Mouse (Mus musculus) embryonic facial prominence, embryonic 14.5 days (tissue): ENCODE data around the gene Mpp3. TPM values are rescaled to one million over a fixed set of nuclear protein-coding genes. Genes with fewer than 3 reads are reported as not detected.

Experiments used
- ATAC-seq: fragments of 200-750 bp; cut with Nextera tagmentation; 2 replicates; pipeline ENCODE4 v1.8.0; 2017; ENCODE audit warnings: low read depth, moderate number of reproducible peaks, moderate TSS enrichment
- DNase-seq: peaks from one replicate; pipeline ENCODE4 v3.0.0-alpha.2; 2015; ENCODE audit warnings: low spot score
- H3K27ac ChIP-seq: fragments of 300-500 bp; sonication (generic); replicated peaks from 2 replicates; pipeline ENCODE4 v1.5.1; 2014; ENCODE audit warnings: low read depth, mild to moderate bottlenecking, low read length, moderate library complexity
- H3K27me3 ChIP-seq: fragments of 300-500 bp; sonication (generic); replicated peaks from 2 replicates; pipeline ENCODE4 v1.6.1; 2014; ENCODE audit warnings: low read length; ENCODE audit not compliant: control insufficient read depth, insufficient read depth
- H3K36me3 ChIP-seq: fragments of 300-500 bp; sonication (generic); 2 replicates; pipeline ENCODE4 v1.6.1; 2014; ENCODE audit warnings: low read length, mixed read lengths; ENCODE audit not compliant: control insufficient read depth, insufficient read depth
- H3K4me1 ChIP-seq: fragments of 300-500 bp; sonication (generic); 2 replicates; pipeline ENCODE4 v1.6.1; 2014; ENCODE audit warnings: antibody characterized with exemption, low read length; ENCODE audit not compliant: control insufficient read depth, insufficient read depth
- H3K4me2 ChIP-seq: fragments of 300-500 bp; sonication (generic); 2 replicates; pipeline ENCODE4 v1.6.1; 2014; ENCODE audit warnings: low read depth, mild to moderate bottlenecking, low read length, moderate library complexity, mixed read lengths
- H3K4me3 ChIP-seq: fragments of 300-500 bp; sonication (generic); 2 replicates; pipeline ENCODE4 v1.5.1; 2014; ENCODE audit warnings: low read depth, mild to moderate bottlenecking, low read length
- H3K9ac ChIP-seq: fragments of 300-500 bp; sonication (generic); 2 replicates; pipeline ENCODE4 v1.6.1; 2014; ENCODE audit warnings: low read depth, mild to moderate bottlenecking, low read length, moderate library complexity, mixed read lengths
- H3K9me3 ChIP-seq: fragments of 300-500 bp; sonication (generic); 2 replicates; pipeline ENCODE4 v1.6.1; 2016; ENCODE audit warnings: low read length; ENCODE audit not compliant: control insufficient read depth
- WGBS: fragments of 180-500 bp; shearing (Covaris S2); extraction: QIAGEN DNeasy Blood & Tissue Kit; methylation state at CpG from one replicate; pipeline ENCODE4 v1.1.7; 2014; 5-methylcytosine and 5-hydroxymethylcytosine counted together
- polyA plus RNA-seq: library from polyadenylated mRNA; unstranded; fragments of >200 nt; fragmentation: Nextera tagmentation; extraction: Ambion mirVana; gene quantifications from 2 replicates; pipeline ENCODE4 v1.2.1, GENCODE M21; 2014

Gene Mpp3
- polyA plus RNA-seq, 1 experiment from 2014 or later = 6.3 TPM

DNA sequence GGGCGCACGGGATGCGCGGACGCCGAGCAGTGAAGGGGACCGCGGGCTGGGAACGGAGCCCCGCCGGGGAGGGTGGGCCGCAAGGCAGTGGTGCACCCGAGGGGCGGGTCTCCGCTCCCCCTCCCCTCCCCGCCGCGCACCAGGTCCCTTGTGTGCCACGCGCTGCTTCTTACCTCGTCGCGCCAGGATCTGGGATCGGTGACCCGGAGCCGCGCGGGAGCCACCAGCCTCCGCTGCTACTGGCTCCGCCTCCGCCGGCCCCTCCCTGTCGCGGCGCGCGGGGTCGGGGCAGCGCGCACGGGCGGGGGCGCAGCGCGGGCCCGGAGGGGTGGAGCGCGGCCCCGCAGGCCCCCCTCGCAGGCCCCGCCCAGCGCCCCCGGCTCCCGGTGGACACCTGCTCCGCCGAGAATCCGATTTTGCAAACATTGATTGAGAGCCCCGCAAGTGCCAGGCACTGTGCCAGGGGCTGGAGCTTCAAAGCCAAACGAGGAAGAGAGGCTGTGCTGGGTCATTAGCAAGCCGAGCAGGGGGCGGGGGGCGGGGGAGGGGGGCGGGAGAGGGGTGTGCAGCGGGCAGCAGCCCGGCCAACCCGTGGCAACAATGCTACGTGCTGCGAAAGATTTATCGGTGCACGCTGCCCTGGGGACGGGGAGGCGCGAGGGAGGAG lies 1.4 kb downstream of the Mpp3 start:
- ATAC-seq (peak; percentile 90), DNase-seq (peak; percentile 89)
- Histone ChIP-seq H3K4me2 (peak overlapping the region; percentile 93), H3K4me3 (peak overlapping the region; percentile 68), H3K9ac (peak overlapping the region; percentile 67), H3K27ac (peak overlapping the region; percentile 58; the same call in 1 of the 2 replicates), H3K27me3 (no peaks in the 10 kb centered on the region), H3K4me1 (0 out of 2 replicates have a peak, but pooled peaks cover 4% of the 10 kb centered on the region), H3K36me3 (no peaks in the 10 kb centered on the region), H3K9me3 (no peaks in the 10 kb centered on the region)
- WGBS = 1% methylated on average over 25 of the region's 73 CpGs

DNA sequence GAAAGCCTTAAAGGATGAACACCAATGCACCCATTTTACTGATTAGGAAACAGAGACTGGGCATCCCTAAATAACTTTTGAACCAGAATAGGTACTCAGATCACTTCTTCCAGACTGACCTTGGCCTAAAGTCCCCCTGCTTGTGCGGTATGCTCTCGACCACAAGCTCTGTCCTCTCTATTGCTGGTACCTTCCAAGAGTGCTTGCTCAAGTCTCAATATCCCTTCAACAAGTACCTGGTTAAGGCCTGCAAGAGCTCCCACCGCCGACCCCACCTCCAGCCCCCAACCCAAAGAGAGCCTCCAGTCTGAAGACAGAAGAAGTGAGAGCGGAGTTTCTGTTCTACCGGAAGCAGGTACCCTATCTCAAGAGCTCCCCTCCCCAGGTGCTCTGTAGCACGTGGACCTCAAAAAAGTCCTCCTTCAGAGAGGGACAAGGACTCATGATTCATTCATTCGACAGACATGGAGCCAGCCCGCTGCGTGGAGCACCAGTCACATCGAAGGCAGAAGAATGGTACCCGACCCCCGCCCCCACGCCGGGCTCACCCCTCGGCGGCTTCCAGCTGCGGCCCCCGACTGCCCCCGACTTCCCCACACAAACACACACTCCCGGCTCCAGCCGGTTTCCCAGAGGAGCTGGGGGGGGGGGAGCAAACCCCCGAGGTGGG lies 2.1 kb downstream of the Mpp3 start:
- no peak overlapping the region; the same call in 1 of the 2 replicates for H3K27ac ChIP-seq
- H3K4me3 ChIP-seq = peak overlapping the region; percentile 68
- 0 out of 2 replicates have a peak, but pooled peaks have one; percentile 0 for ATAC-seq
- H3K4me2 ChIP-seq = peak overlapping the region; percentile 93
- DNase-seq = peak; percentile 19
- 0 out of 2 replicates have a peak, but pooled peaks cover 4% of the 10 kb centered on the region for H3K4me1 ChIP-seq
- H3K27me3 ChIP-seq = no peaks in the 10 kb centered on the region
- WGBS = 5% methylated on average over 15 of the region's 23 CpGs
- H3K9me3 ChIP-seq = no peaks in the 10 kb centered on the region
- H3K9ac ChIP-seq = peak overlapping the region; percentile 67
- H3K36me3 ChIP-seq = no peaks in the 10 kb centered on the region

DNA sequence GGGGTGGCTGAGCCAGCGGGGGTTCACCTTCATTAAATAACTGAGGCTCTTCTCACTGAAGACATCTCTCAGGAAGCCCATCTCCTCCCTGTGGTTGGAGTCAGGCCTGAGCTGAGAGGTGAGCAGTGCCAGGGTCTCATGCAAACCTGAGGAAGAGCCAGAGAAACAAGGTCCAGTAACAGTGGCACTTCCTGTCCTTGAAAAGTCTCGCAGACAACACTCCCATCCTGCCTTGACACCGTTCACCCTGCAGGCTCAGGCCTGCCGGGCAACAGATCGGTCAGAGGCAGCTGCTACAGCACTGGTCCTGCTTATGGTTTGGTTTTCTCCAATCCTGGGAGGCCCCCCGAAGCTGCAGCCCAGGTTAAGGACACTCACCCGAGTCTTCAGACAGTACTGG lies 2.9 kb downstream of the Mpp3 start:
- peak overlapping the region; percentile 93; the same call in 1 of the 2 replicates for H3K4me2 ChIP-seq

DNA sequence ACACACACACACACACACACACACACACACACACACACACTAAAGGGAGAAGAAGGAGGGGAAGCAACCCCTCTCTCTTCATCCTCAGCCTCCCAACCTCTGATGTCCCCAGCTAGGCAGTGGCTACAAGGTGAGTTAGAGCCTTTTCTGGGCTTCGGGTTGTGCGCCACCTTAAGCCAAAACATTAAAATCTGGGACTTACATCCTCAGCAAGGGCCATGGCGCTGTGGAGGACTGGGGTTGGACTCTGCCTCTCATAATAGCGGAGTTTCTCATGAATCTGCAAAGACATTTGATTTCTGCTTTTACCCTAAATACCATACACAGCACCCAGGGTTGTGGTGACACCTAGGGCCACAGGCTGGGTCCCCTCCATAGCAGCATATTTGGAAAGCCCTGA lies 3.4 kb downstream of the Mpp3 start:
- whole genome bisulfite sequencing = 85% methylated on average over 4 of the region's 4 CpGs
- Histone ChIP-seq H3K36me3 (no peaks in the 10 kb centered on the region), H3K4me2 (no peak overlapping the region), H3K9ac (no peak overlapping the region), H3K4me1 (0 out of 2 replicates have a peak, but pooled peaks cover 4% of the 10 kb centered on the region), H3K27ac (no peak overlapping the region), H3K4me3 (no peak overlapping the region), H3K27me3 (no peaks in the 10 kb centered on the region), H3K9me3 (no peaks in the 10 kb centered on the region)
- ATAC-seq (no peak), DNase-seq (no peak)

More for the DNA sequence above, 2.9 kb downstream of the Mpp3 start:
- no peak for ATAC-seq
- Histone ChIP-seq H3K27me3 (no peaks in the 10 kb centered on the region), H3K27ac (no peak overlapping the region), H3K9me3 (no peaks in the 10 kb centered on the region), H3K9ac (no peak overlapping the region), H3K4me3 (no peak overlapping the region), H3K36me3 (no peaks in the 10 kb centered on the region), H3K4me1 (0 out of 2 replicates have a peak, but pooled peaks cover 4% of the 10 kb centered on the region)
- no peak for DNase-seq
- 40% methylated on average over 5 of the region's 7 CpGs for WGBS

DNA sequence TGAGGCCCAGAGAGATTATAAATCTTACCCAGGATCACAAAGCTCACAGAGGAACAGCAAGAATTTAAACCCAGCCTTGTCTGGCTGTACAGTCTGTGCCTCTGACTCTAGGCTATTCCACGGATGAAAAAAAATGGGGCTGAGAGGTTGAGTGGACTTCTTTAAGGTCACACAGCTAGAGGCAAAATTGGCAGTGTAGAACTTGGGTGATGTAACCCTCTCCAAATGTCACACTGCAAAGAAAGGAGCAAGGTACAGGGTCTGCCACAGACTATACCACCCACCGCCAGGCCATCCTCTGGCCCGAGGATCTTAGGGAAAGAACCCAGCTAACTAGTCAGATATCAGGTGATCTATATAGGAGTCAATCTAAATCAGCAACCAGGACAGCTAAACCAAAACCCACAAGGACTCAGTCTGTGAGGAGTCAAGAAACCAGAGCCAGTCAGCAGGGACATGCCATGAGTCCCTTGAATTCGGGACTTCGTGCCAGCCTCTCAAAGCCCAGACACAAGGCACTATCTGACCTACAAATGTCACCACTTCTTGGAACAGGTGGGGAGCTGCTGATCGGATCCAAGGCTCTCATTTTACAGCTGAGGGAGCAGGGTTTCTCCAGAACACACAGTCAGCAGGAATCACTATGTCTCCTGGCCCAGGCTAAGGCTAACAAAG lies 4.0 kb downstream of the Mpp3 start:
- WGBS = 78% methylated on average over 6 of the region's 6 CpGs
- H3K9me3 ChIP-seq = no peaks in the 10 kb centered on the region
- no peak overlapping the region for H3K9ac ChIP-seq
- H3K4me3 ChIP-seq = no peak overlapping the region
- DNase-seq = no peak
- H3K36me3 ChIP-seq = no peaks in the 10 kb centered on the region
- ATAC-seq = no peak
- H3K4me2 ChIP-seq = no peak overlapping the region
- no peaks in the 10 kb centered on the region for H3K27me3 ChIP-seq
- H3K4me1 ChIP-seq = 0 out of 2 replicates have a peak, but pooled peaks cover 4% of the 10 kb centered on the region
- H3K27ac ChIP-seq = no peak overlapping the region

DNA sequence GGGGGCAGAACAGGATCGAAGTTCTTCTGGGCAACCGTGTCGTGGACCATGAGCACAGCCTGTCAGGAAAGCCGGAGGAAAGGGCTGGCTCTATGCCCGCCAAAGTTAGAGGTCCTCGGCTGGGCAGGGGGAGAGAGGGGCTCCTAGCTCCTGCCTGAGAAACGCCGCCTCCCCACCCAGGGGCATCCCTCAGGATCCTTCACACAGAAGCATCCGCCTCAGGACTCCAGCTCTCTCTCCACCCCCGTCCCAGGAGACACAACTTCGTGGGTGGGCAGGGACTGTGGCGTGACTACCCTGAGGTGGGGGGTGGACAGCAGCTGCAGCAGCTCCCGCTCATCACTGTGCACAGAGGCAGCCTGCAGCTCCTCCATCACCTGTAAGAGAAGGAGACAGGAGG lies 4.9 kb downstream of the Mpp3 start:
- H3K4me3 ChIP-seq = no peak overlapping the region
- WGBS = 79% methylated on average over 12 of the region's 13 CpGs
- no peak overlapping the region for H3K4me2 ChIP-seq
- DNase-seq (no peak), ATAC-seq (no peak)
- H3K4me1 ChIP-seq = 0 out of 2 replicates have a peak, but pooled peaks cover 4% of the 10 kb centered on the region
- H3K27me3 ChIP-seq = no peaks in the 10 kb centered on the region
- no peaks in the 10 kb centered on the region for H3K9me3 ChIP-seq
- no peak overlapping the region for H3K27ac ChIP-seq
- no peak overlapping the region for H3K9ac ChIP-seq
- H3K36me3 ChIP-seq = no peaks in the 10 kb centered on the region

DNA sequence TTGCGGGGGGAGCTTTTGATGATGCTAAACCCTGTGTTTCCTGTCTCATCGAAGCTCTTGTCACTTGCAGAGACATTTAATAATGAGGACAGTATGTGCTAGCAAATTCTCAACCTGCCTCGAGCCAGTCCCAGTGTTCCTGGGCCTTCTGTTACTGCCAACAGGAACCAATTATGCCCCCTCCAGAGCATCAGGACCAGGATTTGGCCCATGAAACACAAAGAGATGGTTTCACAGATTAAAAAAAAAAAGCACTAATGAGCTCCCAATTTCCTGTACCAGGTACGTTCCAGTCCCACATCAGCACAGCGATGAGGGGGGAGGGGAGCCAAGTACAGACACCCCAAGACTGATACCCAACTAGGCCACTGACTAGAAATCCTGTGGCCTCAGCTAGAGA lies 7.1 kb downstream of the Mpp3 start:
- no peak for ATAC-seq
- Histone ChIP-seq H3K4me2 (no peak overlapping the region), H3K27me3 (no peaks in the 10 kb centered on the region), H3K4me3 (no peak overlapping the region), H3K4me1 (no peaks in the 10 kb centered on the region), H3K27ac (no peak overlapping the region), H3K36me3 (no peaks in the 10 kb centered on the region), H3K9ac (no peak overlapping the region), H3K9me3 (no peaks in the 10 kb centered on the region)
- 58% methylated on average over 5 of the region's 5 CpGs for WGBS
- no peak for DNase-seq

DNA sequence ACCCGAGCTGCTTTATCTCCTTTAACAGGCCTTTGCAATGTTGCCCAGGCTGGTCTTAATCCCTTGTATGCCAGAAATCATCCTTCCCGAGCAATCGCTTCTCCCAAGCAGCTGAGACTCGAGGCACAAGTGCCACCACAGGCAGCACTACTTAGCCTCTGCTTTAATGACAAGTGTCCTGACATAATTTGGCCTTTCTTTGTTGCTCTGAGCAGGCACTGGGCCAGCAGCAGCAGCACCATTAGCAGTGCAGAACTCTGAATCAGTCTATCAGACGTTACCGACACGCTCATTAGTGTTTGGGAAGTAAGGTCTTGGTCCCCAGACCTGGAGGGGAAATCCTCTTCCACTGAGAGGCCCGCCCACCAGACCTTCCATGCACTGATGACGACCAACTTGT lies 8.5 kb downstream of the Mpp3 start:
- DNase-seq = no peak
- no peaks in the 10 kb centered on the region for H3K36me3 ChIP-seq
- ATAC-seq = no peak

More for the DNA sequence above, 8.5 kb downstream of the Mpp3 start:
- Histone ChIP-seq H3K4me1 (no peaks in the 10 kb centered on the region), H3K4me3 (no peak overlapping the region), H3K4me2 (no peak overlapping the region), H3K9me3 (no peaks in the 10 kb centered on the region), H3K9ac (no peak overlapping the region), H3K27ac (no peak overlapping the region), H3K27me3 (no peaks in the 10 kb centered on the region)
- WGBS = 69% methylated on average over 9 of the region's 9 CpGs
